Mouse (Mus musculus) CD8-positive naive resting alpha-beta T cell, adult 2 months (primary cell): Measurements from ENCODE around the gene Ddt.

ENCODE experiments used
- DNase-seq, 2 experiments: peaks; one replicate each; pipeline ENCODE4 v3.0.0; 2022; ENCODE audit warnings: low read depth in 2 of 2, low spot score in 2 of 2

Ddt gene

DNA sequence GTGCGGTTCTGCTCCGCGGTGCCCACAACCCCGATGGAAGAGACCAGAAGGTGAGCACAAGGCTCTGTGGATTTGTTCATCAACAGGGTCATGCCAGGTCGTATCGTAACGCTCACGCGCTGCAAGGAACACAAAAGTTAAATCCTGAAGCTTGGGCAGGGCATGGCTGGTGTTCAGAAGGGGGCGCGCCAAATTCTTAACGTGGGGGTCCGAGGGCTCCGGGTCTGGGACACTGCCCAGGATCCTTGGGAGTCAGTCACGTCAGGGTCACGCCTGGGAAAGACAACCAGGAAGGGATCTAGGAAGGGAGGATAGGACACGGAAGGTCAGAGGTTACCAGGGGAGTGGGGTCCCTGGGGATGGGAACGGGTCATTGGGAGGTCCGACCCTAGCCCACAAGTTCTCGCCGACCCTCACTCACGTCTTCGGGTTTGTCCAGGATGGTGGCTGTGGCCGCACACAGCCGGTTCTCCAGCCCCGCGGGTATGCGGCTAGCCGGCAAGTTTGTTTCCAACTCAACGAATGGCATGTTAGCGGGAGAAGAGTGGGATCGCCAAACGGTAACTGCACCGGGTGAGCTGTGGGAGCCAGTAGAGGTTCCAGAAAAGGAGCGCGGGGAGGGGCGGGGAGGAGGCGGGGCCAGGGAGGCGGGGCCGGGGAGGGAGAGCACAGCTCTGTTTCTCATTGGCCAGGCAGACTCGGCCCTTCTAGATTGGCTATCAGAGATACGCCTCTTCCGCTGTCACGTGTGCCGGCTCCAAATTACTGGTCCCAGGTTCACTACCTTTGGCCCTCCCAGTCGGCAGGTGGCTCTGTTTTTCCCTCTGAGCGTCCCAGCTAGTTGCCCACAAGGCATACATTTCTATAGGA is at the start of gene Ddt:
Gene Ddt, minus strand, starts transcription at position 620 of the 870 bp plus-strand sequence.
- DNase-seq = peak; percentile 69 to 72

DNA sequence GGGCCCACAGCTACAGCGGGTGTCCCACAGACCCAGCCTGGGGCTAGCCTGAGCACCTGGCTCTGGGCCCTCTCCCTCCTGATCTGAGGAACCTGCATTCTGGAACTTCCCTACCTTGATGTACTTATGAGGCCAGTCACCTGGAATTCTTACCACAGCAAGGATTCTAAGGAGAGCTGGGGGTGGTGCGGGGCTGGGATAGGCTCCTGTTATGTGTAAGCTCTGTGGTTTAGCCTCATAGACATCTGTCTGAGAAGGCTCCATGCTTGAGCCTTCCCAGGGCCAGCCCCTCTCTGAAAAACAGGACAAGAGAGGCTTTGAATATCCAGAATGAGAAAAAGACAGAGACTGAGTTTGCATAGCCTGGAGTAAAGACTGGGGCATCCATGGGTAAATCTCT is 49.2 kb upstream of the Ddt start, which contains the start of gene Gstt4:
Gene Gstt4, minus strand, starts transcription at position 101 of the 400 bp plus-strand sequence.
- DNase-seq = no peak

DNA sequence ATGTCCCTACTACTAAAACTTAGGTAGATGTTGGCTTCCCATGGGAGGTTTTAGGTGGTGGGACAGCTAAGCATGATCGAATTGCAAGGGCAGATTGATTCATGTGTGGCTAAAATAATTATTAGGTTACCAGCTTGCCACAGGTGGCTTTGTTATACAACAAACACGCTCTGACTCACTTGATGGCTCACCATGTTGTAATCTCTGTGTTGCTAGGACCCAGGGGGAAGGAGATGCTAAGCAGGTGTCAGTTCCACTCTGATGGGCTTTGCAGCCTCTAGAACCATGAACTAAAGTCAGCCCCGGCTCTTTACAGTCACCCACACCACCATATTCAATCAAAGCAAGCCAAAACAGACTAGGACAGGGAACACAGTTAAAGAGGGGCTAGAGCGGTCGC is 46.7 kb upstream of the Ddt start:
- DNase-seq = no peak

DNA sequence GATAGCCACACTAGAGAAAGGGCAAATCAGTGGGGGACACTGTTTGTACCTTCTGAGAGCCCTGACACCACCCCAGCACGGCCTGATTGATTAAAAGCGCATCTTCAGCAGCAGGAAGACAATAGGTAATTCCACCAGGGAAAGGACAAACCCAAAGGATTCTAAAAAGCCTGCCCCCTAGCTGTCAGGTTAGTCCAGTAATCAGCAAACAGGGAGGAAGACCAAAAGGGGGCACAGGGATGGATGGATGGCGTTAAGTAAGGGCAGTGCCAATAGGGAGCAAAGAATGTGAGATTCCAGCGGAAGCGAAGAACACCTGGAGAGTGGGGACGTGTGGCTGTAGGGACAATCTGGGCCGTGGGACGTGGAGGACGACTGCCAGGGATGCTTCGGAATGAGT is 45.4 kb upstream of the Ddt start:
- DNase-seq = no peak

DNA sequence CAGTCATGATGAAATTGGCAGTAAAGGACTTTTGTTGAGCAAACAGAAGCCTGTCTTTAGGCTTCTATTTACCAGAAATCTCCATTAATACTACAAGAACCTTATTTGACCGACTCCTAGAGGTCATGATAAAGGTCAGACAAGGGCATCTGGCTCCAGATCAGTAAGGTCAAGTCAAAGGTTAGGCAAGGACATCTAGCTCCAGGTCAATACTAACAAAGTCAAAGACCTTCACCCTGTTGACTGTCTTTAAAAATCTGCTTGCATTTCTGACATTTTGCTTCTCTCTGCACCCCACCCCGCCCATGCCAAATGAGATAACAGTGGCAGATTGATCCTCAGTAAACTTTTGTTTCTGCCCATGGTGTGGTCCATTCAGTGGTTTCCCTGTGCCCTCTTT is 31.0 kb upstream of the Ddt start:
- DNase-seq = no peak

DNA sequence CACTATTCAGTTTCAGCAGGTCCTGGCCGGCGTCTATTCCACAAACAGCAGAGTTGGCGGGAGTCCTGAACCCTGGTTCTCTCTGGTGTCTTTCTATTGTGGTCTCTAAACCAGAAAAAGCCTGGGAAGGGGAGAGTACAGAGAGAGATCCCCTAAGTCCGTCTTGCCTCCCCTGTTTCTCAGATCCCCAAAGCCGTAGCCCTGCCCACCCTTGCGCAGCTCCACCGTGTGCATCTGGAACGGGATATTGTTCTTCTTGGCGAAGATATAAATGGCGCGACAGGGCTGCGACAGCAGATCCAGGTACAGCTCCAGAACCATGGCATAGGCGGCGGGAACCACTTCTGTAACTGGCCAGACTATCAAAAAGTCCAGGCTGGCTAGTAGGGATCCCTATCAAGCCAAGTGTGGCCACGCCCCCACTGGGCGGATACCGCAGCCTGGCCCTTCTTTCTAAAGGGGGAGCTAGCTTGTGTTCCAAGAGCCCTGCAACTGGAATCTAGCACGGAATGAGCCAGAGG is 25.0 kb upstream of the Ddt start, which contains the start of gene Gstt1:
Gene Gstt1, minus strand, starts transcription at position 409 of the 521 bp plus-strand sequence.
- DNase-seq = no peak

DNA sequence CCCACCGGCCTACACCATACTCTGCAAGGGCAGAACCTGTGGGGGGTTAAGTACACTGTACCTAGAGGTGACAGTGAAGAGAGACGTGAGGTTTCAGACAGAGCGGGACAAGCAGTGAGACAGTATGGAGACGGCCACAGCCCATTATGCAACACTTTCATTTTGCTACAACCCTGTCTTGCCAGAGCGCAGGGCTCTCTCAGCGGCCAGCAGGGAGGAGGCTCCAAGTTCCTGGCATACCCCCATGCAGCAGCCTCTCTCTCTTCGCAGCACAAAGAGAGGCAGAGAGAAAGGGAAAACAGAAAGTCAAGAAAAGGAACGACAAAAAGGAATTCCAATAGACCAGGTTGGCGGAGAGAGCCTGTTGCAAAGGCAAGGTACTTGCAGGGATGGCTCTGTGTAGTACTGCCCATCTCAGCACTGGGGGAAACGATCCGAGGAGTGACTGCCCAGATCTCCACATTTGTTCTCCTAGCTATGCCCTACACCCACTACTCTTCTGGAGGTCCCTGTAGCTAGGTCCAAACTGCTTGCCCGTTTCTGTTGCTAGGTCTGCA is 24.5 kb upstream of the Ddt start:
- DNase-seq = no peak

DNA sequence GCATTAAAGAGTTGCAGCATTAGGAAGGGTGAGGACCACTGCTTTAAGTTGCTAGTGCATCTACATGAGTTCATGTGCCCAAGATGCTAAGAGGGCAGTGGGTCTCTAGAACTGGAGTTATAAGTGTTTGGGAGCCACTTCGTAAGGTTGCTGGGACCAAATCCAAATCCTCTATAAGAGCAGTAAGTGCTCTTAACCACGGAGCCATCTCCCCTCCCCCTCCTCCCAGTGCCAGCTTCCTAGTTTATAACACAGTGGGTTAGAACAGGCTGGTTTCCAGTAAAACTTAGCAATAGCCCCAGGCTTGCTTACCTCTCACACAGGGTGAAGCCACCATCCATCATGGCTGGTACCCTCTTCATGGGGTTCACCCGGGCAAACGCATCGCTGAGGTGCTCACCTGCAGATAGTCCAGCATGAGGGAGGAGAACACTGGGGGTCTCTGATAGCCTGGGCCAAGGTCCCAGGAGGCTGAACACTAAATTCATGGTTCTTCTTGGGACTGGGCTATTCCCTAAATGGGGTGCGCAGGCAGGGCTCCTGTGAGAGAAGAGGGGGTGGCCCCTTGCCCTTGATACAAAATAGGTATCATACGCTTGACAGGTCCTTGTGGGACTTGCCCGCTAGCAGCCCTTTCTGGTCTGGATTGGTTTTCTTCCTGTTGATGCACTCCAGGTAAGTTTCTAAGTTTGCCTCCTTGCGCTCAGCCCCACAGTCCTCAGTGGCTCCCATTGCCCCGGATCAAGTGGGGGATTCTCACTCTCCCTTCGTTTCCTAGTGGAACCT is 23.7 kb upstream of the Ddt start:
- DNase-seq = no peak

DNA sequence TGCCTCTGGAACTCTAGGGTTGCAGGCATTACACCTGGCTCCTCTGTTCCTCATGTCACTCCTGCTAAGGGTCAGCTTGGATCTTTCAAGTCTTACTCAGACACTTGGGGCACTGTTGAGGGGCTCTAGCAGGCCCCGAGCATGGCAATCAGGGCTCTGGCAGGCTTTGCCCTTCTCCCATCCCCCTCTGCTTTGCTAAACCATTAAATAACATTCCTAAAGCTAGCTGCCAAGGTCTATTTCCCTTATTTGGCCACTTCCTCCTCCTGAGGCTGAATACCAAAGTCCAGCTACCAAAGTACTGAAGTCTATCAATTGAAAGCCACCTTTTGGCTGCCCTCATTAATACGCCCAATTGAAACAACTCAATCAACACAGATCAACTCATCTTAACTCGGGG is 21.7 kb upstream of the Ddt start:
- no peak for DNase-seq

DNA sequence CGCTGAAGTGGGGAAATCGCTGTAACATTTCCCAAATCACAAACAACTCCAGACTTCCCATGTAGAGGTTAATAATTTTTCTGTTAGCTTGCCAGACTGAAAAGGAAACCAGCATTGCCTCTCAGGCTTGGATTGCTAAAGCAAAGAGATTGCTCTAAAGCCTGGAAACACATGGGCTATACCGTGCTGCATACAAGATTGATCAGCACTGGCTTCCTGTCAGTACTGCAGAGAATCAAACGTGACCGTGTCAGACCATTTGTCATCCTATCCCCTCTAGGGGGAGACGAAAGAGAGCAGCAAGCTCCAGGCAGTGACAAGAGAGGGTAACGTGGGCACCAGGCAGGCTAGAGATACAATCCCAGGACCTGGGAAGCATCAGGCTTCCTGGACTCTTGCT is 17.6 kb upstream of the Ddt start:
- DNase-seq = peak in 1 of 2 experiments; percentile 30

DNA sequence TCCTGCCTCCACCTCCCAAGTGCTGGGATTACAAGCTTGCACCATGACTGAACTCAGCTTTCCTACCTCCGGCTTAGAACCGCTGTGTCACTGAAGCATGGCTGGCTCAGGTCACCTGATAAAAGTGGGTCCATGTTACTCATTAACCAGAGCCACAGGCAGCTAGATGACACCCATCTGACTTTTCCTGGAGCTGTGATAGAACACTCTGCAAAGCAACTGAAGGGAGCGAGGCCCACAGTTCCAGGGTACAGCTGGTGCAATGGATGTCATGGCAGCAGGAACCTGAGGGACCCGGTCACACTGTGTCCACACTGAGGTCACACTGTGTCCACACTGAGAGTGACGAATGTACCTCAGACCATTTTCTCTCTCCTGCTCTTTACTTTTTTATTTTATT is 16.6 kb upstream of the Ddt start:
- DNase-seq = no peak

DNA sequence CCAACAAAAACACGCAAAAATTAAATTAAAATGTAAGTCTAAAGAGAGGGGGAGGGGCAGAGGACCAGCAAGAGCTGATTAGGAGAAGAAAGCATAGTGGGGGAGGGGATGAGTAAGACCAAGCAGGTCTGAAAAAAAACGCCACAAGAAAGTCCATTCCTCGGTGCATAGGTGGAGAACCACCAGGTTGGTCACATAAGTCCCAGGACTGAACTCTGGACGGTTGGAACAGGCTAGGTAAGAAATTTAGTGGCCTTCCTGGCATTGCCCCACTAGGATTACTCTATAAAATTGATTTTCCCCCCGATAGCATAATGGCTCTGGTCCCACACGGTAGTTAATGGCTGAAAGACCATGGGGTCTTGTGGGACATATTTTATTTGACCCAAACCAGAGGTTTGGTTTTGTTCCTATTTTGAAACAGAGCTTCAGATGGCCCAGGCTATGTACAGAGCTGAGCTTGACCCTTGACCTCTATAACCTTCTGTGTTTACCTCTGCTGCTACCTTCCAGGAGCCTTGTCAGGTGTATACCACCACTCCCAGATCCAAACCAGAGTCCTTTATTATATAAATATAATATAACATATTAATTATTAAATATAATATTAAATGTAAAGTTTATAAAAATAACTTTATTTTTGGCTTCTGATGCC is 16.0 kb upstream of the Ddt start:
- DNase-seq = no peak

DNA sequence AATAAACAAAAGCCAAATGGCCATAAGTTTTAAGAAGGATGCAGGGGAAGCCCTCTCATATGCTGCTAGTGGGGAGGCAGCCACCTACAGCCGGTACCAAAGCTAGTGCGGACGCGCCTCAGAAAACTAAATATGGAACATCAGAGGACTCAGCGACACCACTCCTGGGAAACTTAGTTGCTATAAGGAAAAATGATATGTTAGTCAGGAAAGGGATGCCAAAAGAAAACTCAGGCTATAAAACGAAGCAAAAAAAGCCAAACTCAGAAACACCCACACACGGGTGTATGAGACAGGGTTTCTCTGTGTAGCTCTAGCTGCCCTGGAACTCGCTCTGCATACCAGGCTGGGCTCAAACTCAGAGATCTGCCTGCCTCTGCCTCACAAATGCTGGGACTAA is 15.1 kb upstream of the Ddt start:
- DNase-seq = no peak

DNA sequence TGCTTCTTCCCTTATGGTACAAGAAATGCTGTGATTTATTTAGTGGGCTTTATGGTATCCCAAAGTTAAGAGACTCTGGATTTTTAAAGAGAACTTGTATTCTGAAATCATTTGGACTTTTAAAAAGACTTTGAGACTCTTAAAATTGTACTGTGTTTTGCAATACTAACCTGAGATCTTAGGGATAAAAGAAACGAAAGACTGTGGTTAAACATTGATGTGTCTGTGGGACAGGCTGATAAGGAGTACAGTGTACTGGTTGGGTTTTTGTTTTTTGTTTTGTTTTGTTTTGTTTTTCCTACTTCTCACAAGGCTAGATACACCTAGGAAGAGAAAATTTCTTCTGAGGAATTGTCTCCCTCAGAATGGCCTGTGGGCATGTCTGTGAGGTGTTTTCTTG is 12.2 kb upstream of the Ddt start:
- no peak for DNase-seq

DNA sequence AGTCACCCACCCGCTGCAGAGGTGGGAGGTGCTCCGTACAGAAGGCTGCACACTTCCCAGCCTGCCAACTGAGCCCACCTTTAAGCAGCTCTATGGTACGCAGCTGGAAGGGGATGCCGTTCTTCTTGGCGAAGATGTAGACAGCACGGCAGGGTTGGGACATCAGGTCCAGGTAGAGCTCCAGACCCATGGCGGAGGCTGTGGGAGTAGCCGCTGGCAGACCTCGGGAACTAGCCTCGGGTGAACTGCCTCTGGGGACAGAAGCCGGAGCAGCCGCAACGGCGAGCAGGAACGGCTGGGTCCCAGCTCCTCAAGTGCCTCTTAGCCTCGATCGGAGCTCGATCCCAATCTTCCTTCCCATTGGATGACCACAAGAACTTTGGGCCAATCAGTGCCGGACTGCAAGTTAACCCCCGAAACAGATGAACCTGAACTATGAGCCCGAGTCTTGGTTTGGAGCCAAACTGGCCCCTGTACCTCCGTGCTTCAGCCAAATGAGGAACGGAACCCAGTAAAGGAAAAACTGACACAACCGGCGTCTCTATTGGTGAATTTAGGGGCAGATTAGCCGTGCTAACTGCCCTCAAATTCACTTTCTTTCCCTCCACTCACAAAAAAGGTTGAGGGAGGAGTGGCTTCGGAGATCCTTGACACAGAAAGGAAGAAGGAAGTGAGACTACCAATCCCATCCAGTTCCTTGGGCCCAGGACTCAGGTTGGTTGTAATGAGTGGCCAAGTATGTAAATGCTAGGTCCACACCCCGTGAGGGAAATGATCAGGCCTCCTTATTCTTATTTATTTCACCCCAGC is 7.8 kb upstream of the Ddt start, which contains the start of the genes Gm20441 and Gstt3:
Gene Gm20441, minus strand, starts transcription at position 186 of the 810 bp plus-strand sequence.
Gene Gstt3, minus strand, starts transcription at position 646 of the 810 bp plus-strand sequence.
- no peak for DNase-seq

DNA sequence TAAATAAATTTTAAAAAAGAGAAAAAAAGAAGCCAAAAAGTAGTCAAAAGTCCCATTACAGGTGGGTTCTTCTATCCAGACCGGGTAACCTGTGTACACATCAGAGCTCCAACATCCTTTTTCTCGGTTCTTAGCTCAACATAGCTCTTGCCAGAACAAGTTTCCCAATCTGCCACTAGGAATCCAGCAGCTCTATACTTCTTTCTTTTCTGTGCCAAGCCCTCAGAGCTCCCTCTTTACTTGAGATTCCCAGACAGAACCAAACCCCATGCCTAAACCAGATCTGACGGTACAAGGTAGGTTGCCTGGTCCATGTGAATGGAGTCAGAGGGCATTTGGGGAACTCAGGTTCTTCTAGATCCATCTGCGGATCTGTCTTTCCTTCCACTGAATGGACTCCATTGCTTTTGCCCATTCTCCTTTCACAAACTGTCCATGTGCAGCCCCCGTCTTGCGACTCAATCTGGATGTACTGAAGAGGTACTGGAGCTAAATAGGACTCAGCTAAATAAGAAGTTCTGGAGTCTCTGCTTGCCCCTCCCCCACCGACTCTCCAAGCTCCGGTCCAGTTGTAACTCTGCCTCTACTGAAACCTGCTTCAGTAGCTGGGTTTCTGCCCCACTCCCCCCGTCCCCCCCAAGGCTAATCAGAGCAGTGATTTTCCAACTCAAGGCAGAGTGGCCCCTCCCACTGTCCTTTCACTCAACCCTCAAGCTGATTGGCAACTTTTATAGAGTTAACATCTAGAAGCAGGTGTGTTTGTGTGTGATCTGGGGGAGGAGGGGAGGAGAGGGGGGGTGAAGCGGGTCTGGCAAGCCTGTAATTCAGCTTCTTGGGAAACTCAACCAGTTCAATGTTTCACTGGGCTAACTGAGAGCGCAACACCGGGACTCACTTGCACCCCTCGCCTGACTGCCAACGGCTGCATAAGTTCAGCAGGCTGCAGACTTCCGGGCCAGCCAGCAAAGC is 6.3 kb upstream of the Ddt start:
- DNase-seq = no peak

DNA sequence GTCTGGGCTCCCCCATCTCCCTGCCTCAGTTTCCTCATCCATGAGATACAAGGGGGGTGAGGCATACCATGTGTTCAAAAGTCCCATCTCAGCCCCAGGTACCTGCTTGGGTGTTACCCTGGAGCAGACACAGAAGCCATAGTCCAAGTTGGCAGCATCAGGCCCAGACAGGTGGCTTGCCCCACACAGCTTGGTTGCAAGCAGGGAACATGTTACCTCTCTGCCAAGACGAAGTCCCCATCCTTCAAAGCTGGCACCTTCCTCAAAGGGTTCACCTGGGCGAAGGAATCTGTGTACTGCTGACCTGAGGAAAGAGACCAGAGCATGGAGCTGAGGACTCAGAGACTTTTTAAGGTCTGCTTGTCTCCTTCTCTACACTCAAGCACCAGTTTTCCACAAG is 4.7 kb upstream of the Ddt start:
- no peak for DNase-seq

DNA sequence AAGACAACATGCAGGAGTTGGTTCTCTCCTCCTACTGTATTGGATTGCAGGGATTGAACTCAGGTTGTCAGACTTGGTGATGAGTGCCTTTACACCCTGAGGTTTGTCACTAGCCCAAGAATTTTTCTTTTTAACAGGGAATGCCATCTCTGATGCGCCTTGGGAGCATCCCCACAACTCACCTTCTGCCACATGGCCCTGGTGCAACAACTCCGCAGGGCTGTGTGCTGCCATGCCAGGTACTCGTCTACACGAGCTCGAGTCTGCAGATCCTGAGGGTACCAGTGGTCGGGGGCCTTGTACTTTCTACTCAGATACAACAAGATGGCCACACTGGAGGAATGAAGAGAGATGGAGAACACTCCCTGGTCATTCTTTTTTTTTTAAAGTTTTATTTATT is 3.3 kb upstream of the Ddt start:
- DNase-seq = no peak

DNA sequence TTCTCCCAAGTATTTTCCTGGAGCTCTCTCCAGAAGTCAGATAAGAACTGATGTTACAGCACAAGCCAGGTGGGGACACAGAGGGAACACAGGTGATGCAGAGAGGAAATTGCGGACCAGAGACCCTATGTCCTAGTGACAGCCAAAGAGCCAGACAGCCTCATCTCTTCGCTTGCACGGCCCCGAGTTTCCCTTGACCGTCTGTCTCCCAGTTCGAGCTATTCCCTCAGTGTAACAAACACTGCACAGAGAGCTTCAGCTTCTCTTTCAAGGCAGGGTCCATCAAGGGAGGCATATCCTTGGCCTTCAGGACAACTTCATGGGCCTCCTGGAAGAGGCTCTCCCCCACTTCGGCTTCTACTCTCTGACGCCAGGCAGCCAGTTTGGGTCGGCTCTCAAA is 1.4 kb upstream of the Ddt start:
- no peak for DNase-seq
